Mouse (Mus musculus) ES-E14 (cell line): ENCODE results near the gene Sult1a1. TPM values are rescaled to one million over a fixed set of nuclear protein-coding genes. Genes with fewer than 3 reads are reported as not detected.
"Not testable (repeated sequence)": the region's sequence is repeated elsewhere in the genome, so short reads cannot be mapped to it uniquely, and the experiment has no call there.

Experiments used
- DNase-seq: peaks from one replicate; pipeline ENCODE4 v3.0.0-alpha.2; 2013; ENCODE audit warnings: low read depth, low spot score
- H3K27ac ChIP-seq: 2 replicates; pipeline ENCODE4 v1.5.1; 2012; ENCODE audit warnings: low read depth, mild to moderate bottlenecking, low read length, moderate library complexity, mixed read lengths; ENCODE audit not compliant: poor library complexity, insufficient read depth, severe bottlenecking
- H3K36me3 ChIP-seq: 2 replicates; pipeline ENCODE4 v1.6.1; 2012; ENCODE audit warnings: mild to moderate bottlenecking, low read length, moderate library complexity, mixed read lengths; ENCODE audit not compliant: control insufficient read depth, poor library complexity, insufficient read depth, severe bottlenecking
- H3K4me1 ChIP-seq, 2 experiments: fragments of 150-350 bp in 1 of 2; sonication (generic) in 1 of 2; 2 replicates each; pipeline ENCODE4 v1.6.1; 2012; ENCODE audit warnings: low read length in 2 of 2, mild to moderate bottlenecking in 1 of 2, mixed read lengths in 1 of 2; ENCODE audit not compliant: control insufficient read depth in 2 of 2, insufficient read depth in 2 of 2, poor library complexity in 1 of 2
- H3K4me3 ChIP-seq, 2 experiments: fragments of 150-350 bp in 1 of 2; sonication (generic) in 1 of 2; 2 replicates each; pipeline ENCODE4 v1.5.1; 2012; ENCODE audit warnings: low read length in 2 of 2, low read depth in 1 of 2, mild to moderate bottlenecking in 1 of 2, mixed read lengths in 1 of 2; ENCODE audit not compliant: insufficient read depth in 1 of 2, poor library complexity in 1 of 2, severe bottlenecking in 1 of 2
- H3K9ac ChIP-seq: 2 replicates; pipeline ENCODE4 v1.6.1; 2012; ENCODE audit warnings: low read depth, mild to moderate bottlenecking, low read length, mixed read lengths; ENCODE audit not compliant: poor library complexity, insufficient read depth, severe bottlenecking
- H3K9me3 ChIP-seq: fragments of 150-350 bp; sonication (generic); 2 replicates; pipeline ENCODE4 v1.6.1; 2012; ENCODE audit warnings: low read depth, mild to moderate bottlenecking, low read length; ENCODE audit not compliant: control insufficient read depth, insufficient read depth
- CHD2 ChIP-seq: IDR thresholded peaks from 2 replicates; pipeline ENCODE4 v1.6.1; 2014; ENCODE audit warnings: mild to moderate bottlenecking, low read depth, low read length, inconsistent platforms
- HCFC1 ChIP-seq: IDR thresholded peaks from 2 replicates; pipeline ENCODE4 v1.6.1; 2012; ENCODE audit warnings: low read length, inconsistent platforms, borderline replicate concordance; ENCODE audit not compliant: insufficient read depth
- MAFK ChIP-seq: IDR thresholded peaks from 2 replicates; pipeline ENCODE4 v1.6.1; 2014; ENCODE audit warnings: mild to moderate bottlenecking, low read depth, low read length, inconsistent platforms; ENCODE audit not compliant: insufficient read depth
- ZC3H11A ChIP-seq: IDR thresholded peaks from 2 replicates; pipeline ENCODE4 v1.6.1; 2012; ENCODE audit warnings: low read depth, mild to moderate bottlenecking, inconsistent platforms, low read length, borderline replicate concordance
- ZNF384 ChIP-seq: IDR thresholded peaks from 2 replicates; pipeline ENCODE4 v1.6.1; 2012; ENCODE audit warnings: low read depth, low read length, inconsistent platforms
- in situ Hi-C, 2 experiments: fragments of 600-800 bp; cut with MboI; formaldehyde crosslinking; loops; one replicate each; pipeline ENCODE4 v1.15.1; 2025; ENCODE audit warnings: low sequenced_read_pairs in 2 of 2, inconsistent platforms in 1 of 2; ENCODE audit not compliant: unreplicated experiment in 2 of 2
- total RNA-seq: library from RNA; depleted of rRNA; stranded (reverse); fragments of 300-350 nt; gene quantifications from 2 replicates; pipeline ENCODE4 v1.2.3, GENCODE M21; 2012

Sult1a1 gene
- total RNA-seq, 1 experiment = 0.22 TPM

DNA sequence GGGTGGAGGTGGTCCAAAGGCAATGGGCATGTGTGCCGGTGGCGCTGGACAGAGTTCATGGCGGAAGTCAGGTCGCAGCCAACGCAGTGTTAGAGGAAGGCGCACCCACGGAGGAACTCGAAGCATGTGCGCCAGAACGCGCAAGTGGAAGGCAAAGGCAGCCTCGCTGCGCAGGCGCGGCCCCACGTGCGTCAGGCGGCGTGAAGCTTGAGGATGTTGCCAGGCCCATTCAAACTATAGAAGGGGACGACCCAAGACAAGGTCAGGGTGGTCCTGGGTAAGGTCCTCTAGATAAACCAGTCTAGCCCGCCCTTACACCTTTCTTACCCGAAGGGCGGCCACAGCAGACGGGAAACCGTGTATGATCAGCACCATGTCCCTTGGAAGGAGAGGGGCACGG, 16.2 kb upstream of the Sult1a1 start:
- no peaks in the 10 kb centered on the region for H3K9me3 ChIP-seq
- peaks cover 0 to 11% of the 10 kb centered on the region in 2 experiments; a peak in 2 of 4 replicates for H3K4me1 ChIP-seq
- DNase-seq = no peak
- in situ Hi-C loops = no loop called here
- peak overlapping the region; percentile 39 for H3K9ac ChIP-seq
- peaks cover 28% of the 10 kb centered on the region for H3K36me3 ChIP-seq
- peak overlapping the region; percentile 11 to 36; a peak in 3 of 4 replicates for H3K4me3 ChIP-seq
- TF ChIP-seq MAFK (no peak), CHD2 (no peak), HCFC1 (no peak), ZNF384 (no peak), ZC3H11A (no peak)
- 0 out of 2 replicates have a peak overlapping the region, but pooled peaks have one; percentile 17 for H3K27ac ChIP-seq

- peaks cover 26% of the 10 kb centered on the region for H3K36me3 ChIP-seq
- no peak overlapping the region for H3K4me3 ChIP-seq
- H3K9ac ChIP-seq = no peak overlapping the region
- in situ Hi-C loops = no loop called here
- H3K27ac ChIP-seq = no peak overlapping the region
- TF ChIP-seq ZNF384 = no peak
- TF ChIP-seq ZC3H11A = no peak
- TF ChIP-seq MAFK = no peak
- TF ChIP-seq CHD2 = no peak
- TF ChIP-seq HCFC1 = no peak
- H3K9me3 ChIP-seq = no peaks in the 10 kb centered on the region
- peaks cover 0 to 7% of the 10 kb centered on the region in 2 experiments; a peak in 2 of 4 replicates for H3K4me1 ChIP-seq
- DNase-seq = no peak
These were observed 15.4 kb upstream of the Sult1a1 start for GRCm38 (mm10) chr7:126691676-126692075.

DNA sequence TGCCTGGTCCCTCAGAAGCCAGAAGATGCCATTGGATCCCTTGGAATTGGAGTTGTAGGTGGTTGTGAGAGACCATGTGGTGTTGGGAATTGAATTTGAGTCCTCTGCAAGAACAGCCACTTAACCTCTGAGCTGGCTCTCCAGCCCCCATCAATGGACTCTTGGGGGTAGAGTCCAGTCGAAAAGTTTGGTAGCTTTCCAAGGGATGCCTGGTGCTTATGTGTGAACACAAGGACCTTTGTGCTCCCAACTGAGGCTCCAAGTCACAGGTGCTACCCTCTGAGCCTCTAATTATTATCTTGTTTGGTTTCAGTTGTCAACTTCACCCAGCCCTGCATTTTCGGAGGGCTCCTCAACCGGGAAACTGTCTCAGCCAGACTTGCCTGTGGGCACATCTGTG, 14.5 kb upstream of the Sult1a1 start:
- Histone ChIP-seq H3K4me1 (peaks cover 0 to 7% of the 10 kb centered on the region in 2 experiments; a peak in 2 of 4 replicates), H3K9ac (no peak overlapping the region), H3K4me3 (no peak overlapping the region), H3K27ac (no peak overlapping the region), H3K36me3 (peaks cover 26% of the 10 kb centered on the region), H3K9me3 (no peaks in the 10 kb centered on the region)
- in situ Hi-C loops = no loop called here
- DNase-seq = no peak
- TF ChIP-seq ZNF384 = no peak
- no peak for TF ChIP-seq MAFK

DNA sequence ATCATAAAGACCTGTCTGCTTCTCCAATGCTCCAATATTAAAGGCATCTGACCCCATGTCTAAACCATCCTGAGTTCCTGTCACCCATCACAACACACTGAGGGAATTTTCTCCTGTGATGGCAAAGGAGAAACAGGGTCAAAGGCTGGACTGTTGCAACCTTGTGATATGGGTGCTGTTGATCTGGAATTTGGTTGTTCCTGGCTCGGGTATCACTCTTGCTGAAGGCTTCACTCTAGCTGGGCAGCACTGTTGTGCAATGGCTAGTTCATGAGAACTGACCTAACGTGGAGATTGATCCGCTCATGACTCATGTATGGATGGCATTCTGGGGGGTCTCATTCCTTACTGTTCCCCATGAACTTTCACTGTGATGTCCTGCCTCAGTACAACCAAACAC, 12.8 kb upstream of the Sult1a1 start:
- in situ Hi-C loops = no loop called here
- TF ChIP-seq ZNF384 (no peak), HCFC1 (no peak), MAFK (no peak), CHD2 (no peak), ZC3H11A (no peak)

DNA sequence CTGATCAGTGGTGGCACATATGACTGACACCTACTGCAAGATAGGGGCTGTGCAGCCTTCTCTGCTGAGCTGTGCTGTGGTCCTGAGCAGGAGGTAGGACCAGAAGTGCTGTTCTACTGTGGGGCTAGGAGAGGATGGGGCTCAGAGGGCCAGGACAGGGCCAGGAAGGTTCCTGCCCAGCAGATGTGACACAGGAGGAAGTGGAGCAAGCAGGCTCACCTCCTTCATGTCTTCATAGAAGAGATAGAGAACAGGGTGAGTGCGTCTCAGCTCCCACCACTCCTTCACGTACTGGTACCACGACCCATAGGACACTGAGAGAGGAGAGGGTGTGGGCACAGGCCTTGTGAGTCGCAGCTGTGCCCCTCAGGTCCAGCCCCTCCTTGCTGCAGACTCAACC, 11.9 kb upstream of the Sult1a1 start:
- H3K9ac ChIP-seq, H3K4me3 ChIP-seq, in situ Hi-C loops, H3K9me3 ChIP-seq, H3K27ac ChIP-seq, DNase-seq, H3K4me1 ChIP-seq: not testable (repeated sequence)
- peaks cover 24% of the 10 kb centered on the region for H3K36me3 ChIP-seq

More for the DNA sequence above, 12.8 kb upstream of the Sult1a1 start:
- Histone ChIP-seq H3K9ac (no peak overlapping the region), H3K27ac (no peak overlapping the region), H3K4me3 (no peak overlapping the region), H3K9me3 (no peaks in the 10 kb centered on the region), H3K4me1 (peaks cover 0 to 7% of the 10 kb centered on the region in 2 experiments; a peak in 2 of 4 replicates), H3K36me3 (peaks cover 26% of the 10 kb centered on the region)
- no peak for DNase-seq
